Mouse (Mus musculus) adrenal gland, postnatal 14 days (tissue): Measurements from ENCODE around the gene Cpxm1. TPM values are rescaled to one million over a fixed set of nuclear protein-coding genes. Genes with fewer than 3 reads are reported as not detected.

Experiments used
- total RNA-seq: library from RNA; stranded (reverse); gene quantifications from 2 replicates; pipeline ENCODE4 v1.2.3, GENCODE M21; 2021

Cpxm1 gene
- total RNA-seq, 1 experiment from 2014 or later, result 10.2 TPM

Other genes with a start within 250 kb of the Cpxm1 start
- gene Snrpb, start 218.2 kb downstream of the Cpxm1 start, total RNA-seq, result 182 and 196 TPM in 2 replicates
- not detected in 2 replicates for gene Tmc2, start 202.4 kb downstream of the Cpxm1 start, total RNA-seq
- gene Nop56, start 123.1 kb downstream of the Cpxm1 start, total RNA-seq, result 115 and 124 TPM in 2 replicates
- 729 and 784 TPM in 2 replicates for gene Idh3b, start 113.0 kb downstream of the Cpxm1 start, total RNA-seq
- gene Ebf4, start 102.4 kb downstream of the Cpxm1 start, total RNA-seq, result 3.6 and 4.2 TPM in 2 replicates
- not detected in 2 replicates for gene Gm28372, start 7.7 kb upstream of the Cpxm1 start, total RNA-seq
- gene 1700020A23Rik, start 7.7 kb upstream of the Cpxm1 start, total RNA-seq, result not detected in 2 replicates
- gene Tmem239, start 8.9 kb upstream of the Cpxm1 start, total RNA-seq, result not detected in 2 replicates
- gene Vps16, start 26.8 kb upstream of the Cpxm1 start, total RNA-seq, result 51.3 and 54.4 TPM in 2 replicates
- 13.6 TPM in 2 replicates for gene Pced1a, start 27.1 kb upstream of the Cpxm1 start, total RNA-seq
- 100 and 101 TPM in 2 replicates for gene Ptpra, start 52.7 kb upstream of the Cpxm1 start, total RNA-seq
- gene Mrps26, start 166.2 kb upstream of the Cpxm1 start, total RNA-seq, result 54.5 and 63.2 TPM in 2 replicates
- not detected in 2 replicates for gene Oxt, start 178.6 kb upstream of the Cpxm1 start, total RNA-seq
- not detected in 2 replicates for gene Avp, start 185.0 kb upstream of the Cpxm1 start, total RNA-seq
- gene Fastkd5, start 232.5 kb upstream of the Cpxm1 start, total RNA-seq, result 13.4 and 14.0 TPM in 2 replicates
- 5.1 and 5.6 TPM in 2 replicates for gene Ubox5, start 232.5 kb upstream of the Cpxm1 start, total RNA-seq
- 9.5 and 11.1 TPM in 2 replicates for gene Lzts3, start 245.2 kb upstream of the Cpxm1 start, total RNA-seq